Mouse (Mus musculus): ENCODE results near the gene Armh4.

DNA sequence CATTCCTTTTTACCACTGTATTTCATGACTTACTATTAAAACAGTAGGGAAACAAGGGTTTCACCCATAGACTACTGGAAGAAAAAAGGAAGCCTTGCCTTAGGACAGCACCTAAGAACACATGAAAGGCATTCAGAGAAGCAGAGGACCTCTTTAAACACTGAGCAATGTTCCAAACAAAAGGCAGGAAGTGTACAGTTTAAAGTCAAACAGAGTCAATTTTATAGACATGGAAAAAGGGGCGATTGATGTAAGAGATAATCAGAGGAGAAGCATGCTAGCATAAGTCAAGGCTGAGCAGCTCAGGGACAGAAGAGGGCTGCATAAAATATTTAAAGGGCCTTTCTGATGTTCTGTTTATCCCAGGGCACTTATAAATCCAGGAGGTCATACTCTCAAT, 61.9 kb downstream of the Armh4 start:
- TF ChIP-seq CTCF (conservative IDR thresholded peaks at IDR 0.05; ENCODE audit: insufficient read depth, insufficient read length, low read depth, low read length) (no peak), POLR2A (IDR thresholded peaks at IDR 0.05; ENCODE audit: low read depth, low read length) (no peak)

Data from kidney, adult 2 months (tissue).